Mouse (Mus musculus) intestine, embryonic 14.5 days (tissue): ENCODE measurements around the gene Lrig2. TPM values are rescaled to one million over a fixed set of nuclear protein-coding genes. Genes with fewer than 3 reads are reported as not detected.

Source experiments
- ATAC-seq: fragments of 200-750 bp; cut with Nextera tagmentation; replicated peaks from 2 replicates; pipeline ENCODE4 v1.8.0; 2017; ENCODE audit warnings: low read depth, moderate number of reproducible peaks, moderate TSS enrichment, moderate library complexity; ENCODE audit not compliant: low FRiP score, low TSS enrichment
- DNase-seq: peaks from one replicate; pipeline ENCODE4 v3.0.0-alpha.2; 2018; ENCODE audit warnings: low spot score
- H3K27ac ChIP-seq: fragments of 300-500 bp; sonication (generic); 2 replicates; pipeline ENCODE4 v1.5.1; 2014; ENCODE audit warnings: low read depth, mild to moderate bottlenecking, control low read depth
- H3K27me3 ChIP-seq: fragments of 300-500 bp; sonication (generic); replicated peaks from 2 replicates; pipeline ENCODE4 v1.6.1; 2014; ENCODE audit warnings: low read length, control low read depth; ENCODE audit not compliant: control insufficient read depth, insufficient read depth
- H3K36me3 ChIP-seq: fragments of 300-500 bp; sonication (generic); 2 replicates; pipeline ENCODE4 v1.6.1; 2014; ENCODE audit warnings: low read length, control low read depth; ENCODE audit not compliant: control insufficient read depth, insufficient read depth
- H3K4me1 ChIP-seq: fragments of 300-500 bp; sonication (generic); replicated peaks from 2 replicates; pipeline ENCODE4 v1.6.1; 2014; ENCODE audit warnings: low read length, control low read depth, mixed read lengths; ENCODE audit not compliant: control insufficient read depth, insufficient read depth
- H3K4me2 ChIP-seq: fragments of 300-500 bp; sonication (generic); 2 replicates; pipeline ENCODE4 v1.6.1; 2014; ENCODE audit warnings: low read length
- H3K4me3 ChIP-seq: fragments of 300-500 bp; sonication (generic); 2 replicates; pipeline ENCODE4 v1.5.1; 2014; ENCODE audit warnings: low read depth, low read length, control low read depth, mixed read lengths
- H3K9ac ChIP-seq: fragments of 300-500 bp; sonication (generic); 2 replicates; pipeline ENCODE4 v1.6.1; 2014; ENCODE audit warnings: mild to moderate bottlenecking, low read length
- H3K9me3 ChIP-seq: fragments of 300-500 bp; sonication (generic); 2 replicates; pipeline ENCODE4 v1.6.1; 2016; ENCODE audit warnings: low read length, control low read depth; ENCODE audit not compliant: control insufficient read depth
- WGBS: fragments of 180-500 bp; shearing (Covaris S2); extraction: QIAGEN DNeasy Blood & Tissue Kit; methylation state at CpG from one replicate; pipeline ENCODE4 v1.1.7; 2014; 5-methylcytosine and 5-hydroxymethylcytosine counted together
- polyA plus RNA-seq: library from polyadenylated mRNA; unstranded; fragments of >200 nt; fragmentation: Nextera tagmentation; extraction: Ambion mirVana; gene quantifications from 2 replicates; pipeline ENCODE4 v1.2.1, GENCODE M21; 2014

Gene Lrig2
- polyA plus RNA-seq, result 19.3 and 21.7 TPM in 2 replicates

DNA sequence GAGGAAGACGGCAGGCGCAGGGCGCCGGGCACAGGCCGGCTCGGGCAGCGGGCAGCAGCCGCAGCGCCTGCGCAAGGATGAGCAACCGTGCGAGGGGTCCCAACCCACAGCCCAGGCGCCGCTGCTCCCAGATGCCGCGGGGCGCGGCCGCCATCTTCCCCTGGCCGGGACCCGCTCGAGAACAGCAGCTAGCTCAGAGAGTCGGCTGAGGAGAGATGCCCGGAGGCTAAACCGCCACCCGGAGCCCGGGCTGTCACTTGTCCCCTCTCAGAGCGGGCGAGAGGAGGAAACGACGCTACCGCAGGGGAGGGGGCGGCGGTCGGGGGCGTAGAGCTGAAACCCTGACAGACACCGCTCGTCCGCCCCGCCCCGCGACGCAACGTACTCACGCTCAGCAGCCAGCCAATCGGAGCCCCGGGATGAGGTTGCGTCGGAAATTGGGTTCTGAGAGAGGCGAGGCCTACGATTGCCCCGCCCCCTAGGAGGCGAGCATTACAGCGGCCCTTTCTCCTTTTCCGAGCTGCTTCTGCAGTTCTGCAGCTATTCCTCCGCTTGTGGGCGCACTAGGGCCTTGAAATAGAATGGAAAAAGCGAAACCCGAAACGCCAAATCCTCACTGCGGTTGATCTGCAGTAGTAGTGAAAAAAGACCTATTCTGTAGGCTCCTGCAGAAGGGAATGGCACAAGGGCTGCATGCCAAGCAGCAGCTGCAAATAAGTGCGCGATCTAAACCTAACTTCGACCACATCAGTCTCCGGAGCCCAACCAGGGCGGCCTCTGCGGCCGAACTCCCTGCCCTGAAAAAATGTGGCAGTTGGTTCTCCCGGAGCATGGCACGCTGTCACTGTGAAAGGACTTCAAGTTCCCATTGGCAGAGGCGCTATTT lies at the start of gene Lrig2:
Gene Lrig2 (minus strand): TSS at position 381 of the 886 bp plus-strand sequence.
- peaks cover 14% of the 10 kb centered on the region; the same call in 1 of the 2 replicates for H3K4me1 ChIP-seq
- H3K9me3 ChIP-seq, result no peaks in the 10 kb centered on the region
- H3K27ac ChIP-seq, result peak within 1 kb of the TSS; percentile 84
- peak; percentile 98 for ATAC-seq
- peak within 1 kb of the TSS; percentile 74 for H3K4me2 ChIP-seq
- peak within 1 kb of the TSS; percentile 73 for H3K9ac ChIP-seq
- peak; percentile 99 for DNase-seq
- H3K36me3 ChIP-seq, result no peaks in the 10 kb centered on the region; the same call in 1 of the 2 replicates
- no peaks in the 10 kb centered on the region for H3K27me3 ChIP-seq
- under 1% methylated on average over 64 of the region's 71 CpGs for WGBS
- peak within 1 kb of the TSS; percentile 89 for H3K4me3 ChIP-seq

DNA sequence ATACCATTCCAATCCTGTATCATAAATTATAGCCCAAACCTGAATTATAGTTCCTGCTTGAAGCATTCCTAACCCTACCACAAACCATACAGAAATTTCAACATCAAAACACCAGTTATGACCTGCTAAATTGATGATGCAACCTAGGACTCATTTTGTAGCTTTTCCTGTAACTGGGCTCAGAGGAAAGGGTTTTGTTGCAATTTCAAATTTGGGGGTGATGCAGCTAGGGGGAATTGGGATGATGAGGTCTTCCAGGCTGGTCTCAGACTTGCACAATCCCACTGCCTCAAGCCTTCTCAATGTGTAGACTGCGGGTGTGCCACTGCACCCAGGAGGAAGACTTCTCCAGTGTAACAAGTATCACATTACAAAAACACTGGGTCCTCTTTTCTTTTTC lies 44.9 kb upstream of the Lrig2 start:
- Histone ChIP-seq H3K4me2 (no peak overlapping the region), H3K9me3 (no peaks in the 10 kb centered on the region), H3K27ac (no peak overlapping the region), H3K36me3 (no peaks in the 10 kb centered on the region), H3K4me1 (no peaks in the 10 kb centered on the region), H3K4me3 (no peak overlapping the region), H3K9ac (no peak overlapping the region), H3K27me3 (no peaks in the 10 kb centered on the region)
- no peak for DNase-seq
- WGBS, result 93% methylated on average over 1 of the region's 1 CpGs
- ATAC-seq, result no peak

DNA sequence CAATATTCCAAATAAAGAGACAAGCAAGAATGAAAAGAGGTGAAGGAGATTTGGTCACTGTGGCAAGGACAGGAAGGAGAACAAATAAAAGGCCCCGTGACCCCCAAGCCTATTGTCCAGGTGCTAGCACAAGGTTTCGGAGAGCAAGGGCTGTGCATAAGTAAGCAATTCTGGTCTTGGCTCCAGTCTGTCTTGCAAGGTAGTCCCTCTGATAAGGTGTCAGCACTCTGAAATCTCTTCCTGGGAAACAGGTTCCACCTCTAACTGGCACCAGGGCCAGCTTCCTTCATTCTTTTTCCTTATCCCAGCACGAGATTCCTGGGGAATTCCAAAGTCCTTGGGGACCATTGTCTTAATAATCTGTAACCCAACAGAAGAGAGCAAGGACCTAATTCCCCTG lies 38.9 kb upstream of the Lrig2 start:
- no peaks in the 10 kb centered on the region for H3K9me3 ChIP-seq
- no peak overlapping the region for H3K4me2 ChIP-seq
- H3K27me3 ChIP-seq, result no peaks in the 10 kb centered on the region
- WGBS, result 54% methylated on average over 3 of the region's 3 CpGs
- H3K27ac ChIP-seq, result no peak overlapping the region
- no peaks in the 10 kb centered on the region for H3K36me3 ChIP-seq
- H3K4me1 ChIP-seq, result no peaks in the 10 kb centered on the region
- H3K9ac ChIP-seq, result no peak overlapping the region
- DNase-seq (no peak), ATAC-seq (no peak)
- no peak overlapping the region for H3K4me3 ChIP-seq

- Histone ChIP-seq H3K27ac (no peak overlapping the region), H3K9ac (no peak overlapping the region), H3K4me3 (no peak overlapping the region), H3K4me2 (no peak overlapping the region), H3K36me3 (no peaks in the 10 kb centered on the region), H3K4me1 (no peaks in the 10 kb centered on the region), H3K9me3 (no peaks in the 10 kb centered on the region), H3K27me3 (no peaks in the 10 kb centered on the region)
- ATAC-seq (no peak), DNase-seq (no peak)
- 62% methylated on average over 15 of the region's 15 CpGs for WGBS
Measured at GRCm38 (mm10) chr3:104548367-104549087, 36.8 kb upstream of the Lrig2 start.

DNA sequence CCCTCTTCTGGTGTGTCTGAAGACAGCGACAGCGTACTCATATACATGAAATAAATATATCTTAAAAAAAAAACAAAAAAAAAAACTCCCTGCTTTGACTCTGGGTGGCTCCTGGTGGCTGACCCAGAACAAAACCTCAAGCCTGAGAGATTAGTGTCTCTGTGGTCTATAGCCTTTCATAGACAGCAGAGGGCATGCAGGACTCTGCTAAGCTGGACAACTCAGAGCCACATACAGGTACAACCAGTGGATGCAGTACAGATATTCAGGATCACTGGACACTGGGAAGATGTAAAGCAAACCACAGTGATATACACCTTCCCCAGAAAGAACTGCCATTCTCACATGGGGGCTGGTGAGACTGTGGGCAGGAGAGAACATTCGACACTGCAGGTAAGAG lies 32.1 kb upstream of the Lrig2 start:
- H3K4me3 ChIP-seq, result no peak overlapping the region
- H3K4me2 ChIP-seq, result no peak overlapping the region
- no peak for ATAC-seq
- H3K36me3 ChIP-seq, result no peaks in the 10 kb centered on the region
- H3K9ac ChIP-seq, result no peak overlapping the region
- DNase-seq, result no peak
- H3K4me1 ChIP-seq, result peaks cover 13% of the 10 kb centered on the region; the same call in 1 of the 2 replicates
- 98% methylated on average over 3 of the region's 3 CpGs for WGBS
- no peak overlapping the region for H3K27ac ChIP-seq
- H3K27me3 ChIP-seq, result no peaks in the 10 kb centered on the region
- no peaks in the 10 kb centered on the region for H3K9me3 ChIP-seq

- Histone ChIP-seq H3K4me2 (peak overlapping the region; percentile 46), H3K4me1 (peaks cover 13% of the 10 kb centered on the region; the same call in 1 of the 2 replicates), H3K27ac (peak overlapping the region; percentile 20; the same call in 1 of the 2 replicates), H3K9me3 (no peaks in the 10 kb centered on the region), H3K27me3 (no peaks in the 10 kb centered on the region), H3K4me3 (no peak overlapping the region), H3K9ac (no peak overlapping the region), H3K36me3 (no peaks in the 10 kb centered on the region)
- ATAC-seq (no peak), DNase-seq (no peak)
- WGBS, result 11% methylated on average over 2 of the region's 2 CpGs
Measured at GRCm38 (mm10) chr3:104542065-104542429, 30.3 kb upstream of the Lrig2 start.

DNA sequence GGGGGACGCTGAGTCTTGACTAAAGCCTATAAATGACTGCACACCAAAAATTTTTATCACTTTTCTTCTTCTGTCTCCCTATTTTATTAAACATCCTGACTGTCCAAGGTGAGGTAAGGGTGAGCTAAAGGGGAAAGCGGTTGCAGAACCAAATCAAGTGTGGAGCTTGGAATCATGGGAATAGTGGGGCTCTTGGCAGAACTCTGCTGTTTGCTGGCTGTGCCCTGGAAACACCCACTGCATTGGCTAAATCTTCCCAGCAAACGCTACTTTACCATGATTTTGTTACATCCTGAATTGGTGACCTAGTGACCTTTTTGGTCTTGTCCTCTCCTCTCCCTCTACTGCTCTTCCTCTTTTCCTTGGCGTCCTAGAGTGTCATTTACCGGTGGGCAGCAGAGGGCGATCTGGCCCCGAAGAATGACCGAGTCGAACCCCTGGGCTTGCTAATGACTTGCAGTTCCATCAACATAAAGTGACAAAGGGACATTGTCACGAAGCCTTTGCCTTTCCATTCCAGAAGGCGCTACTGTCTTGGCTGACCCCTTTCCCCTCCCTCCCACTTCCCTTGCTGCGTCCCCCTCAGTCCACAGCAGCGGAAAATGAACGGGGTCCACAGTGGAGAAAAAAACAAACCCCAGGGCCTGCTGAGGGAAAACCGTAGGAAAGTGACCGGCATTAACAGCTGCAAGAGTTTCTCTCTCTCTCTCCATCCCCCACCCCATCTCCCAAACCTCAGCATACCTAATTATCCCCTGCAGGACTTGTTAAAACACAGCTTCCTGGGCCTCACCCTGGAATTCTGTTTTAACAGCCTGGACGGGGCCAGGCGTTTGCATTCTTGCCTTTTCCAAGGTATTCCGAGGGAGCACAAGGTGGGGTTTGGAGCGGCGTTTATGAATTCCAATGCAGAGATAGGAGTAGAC lies 29.7 kb upstream of the Lrig2 start:
- ATAC-seq (peak; percentile 71), DNase-seq (peak; percentile 86)
- 8% methylated on average over 21 of the region's 21 CpGs for WGBS
- Histone ChIP-seq H3K27me3 (no peaks in the 10 kb centered on the region), H3K4me2 (peak overlapping the region; percentile 46), H3K36me3 (no peaks in the 10 kb centered on the region), H3K27ac (peak overlapping the region; percentile 29; the same call in 1 of the 2 replicates), H3K9me3 (no peaks in the 10 kb centered on the region), H3K9ac (no peak overlapping the region), H3K4me1 (peaks cover 13% of the 10 kb centered on the region; the same call in 1 of the 2 replicates), H3K4me3 (0 out of 2 replicates have a peak overlapping the region, but pooled peaks have one; percentile 18)
